Mouse (Mus musculus): ENCODE results near the gene Itpr2.

GRCm38 (mm10) chr6:146486073-146486472, 15.9 kb downstream of the Itpr2 start:
- TF ChIP-seq CTCF (IDR thresholded peaks at IDR 0.05; ENCODE audit: low read depth, low read length) (no peak), POLR2A (IDR thresholded peaks at IDR 0.05; ENCODE audit: borderline replicate concordance, low read depth, low read length) (no peak)
